Mouse (Mus musculus): ENCODE results near the gene Kcnmb2.

DNA sequence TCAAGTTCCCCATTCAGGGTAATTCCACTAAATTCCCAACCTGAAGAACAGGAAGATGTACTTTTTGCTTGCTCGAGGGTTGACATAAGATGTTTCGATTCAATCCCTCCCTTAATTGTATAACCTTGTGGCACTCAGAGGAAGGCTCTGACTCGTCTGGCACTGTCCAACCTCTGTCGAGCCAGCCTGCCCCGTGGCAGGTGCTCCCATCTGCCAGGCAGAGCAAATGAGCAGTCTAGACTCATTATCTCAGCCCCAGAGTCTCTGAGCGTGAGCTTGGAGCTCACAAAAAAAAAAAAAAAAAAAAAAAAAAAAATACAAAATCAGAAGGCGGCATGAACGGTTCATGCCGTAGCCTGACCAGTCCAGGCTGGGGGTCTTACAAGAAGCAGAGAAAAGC, 130.1 kb downstream of the Kcnmb2 start:
- no peak for TF ChIP-seq CTCF (IDR thresholded peaks at IDR 0.05; ENCODE audit: insufficient read depth, low read length)
- no peak for TF ChIP-seq POLR2A (IDR thresholded peaks at IDR 0.05; ENCODE audit: borderline replicate concordance, extremely low read depth, low read depth, low read length)
